Mouse (Mus musculus) brain, adult 2 months (tissue): ENCODE measurements at regions not wholly inside any gene's neighbourhood (a gene's known extent, or its start where the extent isn't known, plus 50 kb on each side); places are given as distances from the start of the nearest gene placed in this dataset.
"Not testable (repeated sequence)": the region's sequence is repeated elsewhere in the genome, so short reads cannot be mapped to it uniquely, and the experiment has no call there.

Experiments
- DNase-seq: peaks from one replicate; pipeline ENCODE4 v3.0.0; 2011; ENCODE audit warnings: low read depth, low spot score

- DNase-seq: peak; percentile 95
These were observed 469.7 kb downstream of the Lmo7 start for GRCm38 (mm10) chr14:102199430-102199829.

- DNase-seq: no peak
These were observed 461.0 kb downstream of the Lmo7 start for GRCm38 (mm10) chr14:102190786-102191185.

- DNase-seq: peak; percentile 68
These were observed 451.5 kb downstream of the Lmo7 start for GRCm38 (mm10) chr14:102181269-102181668.

- DNase-seq: no peak
These were observed 442.0 kb downstream of the Lmo7 start for GRCm38 (mm10) chr14:102171775-102172174.

- DNase-seq: no peak
These were observed 431.8 kb downstream of the Lmo7 start for GRCm38 (mm10) chr14:102161291-102162284.

GRCm38 (mm10) chr14:102150410-102150809 lies 420.7 kb downstream of the Lmo7 start:
- DNase-seq: not testable (repeated sequence)

- no peak for DNase-seq
These were observed 413.0 kb downstream of the Lmo7 start for GRCm38 (mm10) chr14:102142720-102143119.

- peak; percentile 25 for DNase-seq
These were observed 409.2 kb downstream of the Lmo7 start for GRCm38 (mm10) chr14:102138936-102139335.

GRCm38 (mm10) chr14:102118166-102118565 lies 388.4 kb downstream of the Lmo7 start:
- DNase-seq: no peak

- peak; percentile 45 for DNase-seq
These were observed 376.4 kb downstream of the Lmo7 start for GRCm38 (mm10) chr14:102106165-102106564.

- no peak for DNase-seq
These were observed 364.3 kb downstream of the Lmo7 start for GRCm38 (mm10) chr14:102094105-102094504.

GRCm38 (mm10) chr14:102092557-102092956 lies 362.8 kb downstream of the Lmo7 start:
- no peak for DNase-seq

GRCm38 (mm10) chr14:102048932-102049331 lies 319.2 kb downstream of the Lmo7 start:
- DNase-seq: no peak

GRCm38 (mm10) chr14:102048485-102048884 lies 318.7 kb downstream of the Lmo7 start:
- no peak for DNase-seq

GRCm38 (mm10) chr14:102038145-102038544 lies 308.4 kb downstream of the Lmo7 start:
- DNase-seq: no peak

GRCm38 (mm10) chr14:102037487-102037886 lies 307.7 kb downstream of the Lmo7 start:
- peak; percentile 18 for DNase-seq

- no peak for DNase-seq
These were observed 301.5 kb downstream of the Lmo7 start for GRCm38 (mm10) chr14:102031047-102031903.

GRCm38 (mm10) chr14:102024646-102025045 lies 294.9 kb downstream of the Lmo7 start:
- no peak for DNase-seq

GRCm38 (mm10) chr14:102020161-102020605 lies 290.4 kb downstream of the Lmo7 start:
- DNase-seq: peak; percentile 85

- DNase-seq: no peak
These were observed 289.6 kb downstream of the Lmo7 start for GRCm38 (mm10) chr14:102019320-102019719.

GRCm38 (mm10) chr14:102016572-102016971 lies 286.8 kb downstream of the Lmo7 start:
- DNase-seq: peak; percentile 64

- DNase-seq: no peak
These were observed 285.3 kb downstream of the Lmo7 start for GRCm38 (mm10) chr14:102014976-102015603.
